Mouse (Mus musculus) heart, adult 2 months (tissue): Measurements from ENCODE around the gene Nr1i3. TPM values are rescaled to one million over a fixed set of nuclear protein-coding genes. Genes with fewer than 3 reads are reported as not detected.
A peak's percentile ranks its signal among the peaks of the same experiment; 100 is the strongest.

Experiments
- DNase-seq, 2 experiments: peaks; one replicate each; pipeline ENCODE4 v3.0.0; 2021
- H3K27ac ChIP-seq: fragments of 200-600 bp; 2 replicates; pipeline ENCODE4 v1.8.1; 2022
- H3K27me3 ChIP-seq: fragments of 200-500 bp; 2 replicates; pipeline ENCODE4 v1.6.1; 2012; ENCODE audit warnings: mild to moderate bottlenecking, low read length, inconsistent platforms, mixed read lengths; ENCODE audit not compliant: control insufficient read depth, insufficient read depth
- H3K36me3 ChIP-seq: fragments of 200-500 bp; 2 replicates; pipeline ENCODE4 v1.6.1; 2012; ENCODE audit warnings: low read length, inconsistent platforms; ENCODE audit not compliant: control insufficient read depth, insufficient read depth
- H3K4me1 ChIP-seq: fragments of 200-500 bp; 2 replicates; pipeline ENCODE4 v1.6.1; 2011; ENCODE audit warnings: low read length; ENCODE audit not compliant: control insufficient read depth, insufficient read depth
- H3K4me3 ChIP-seq: fragments of 200-600 bp; 2 replicates; pipeline ENCODE4 v1.8.1; 2022
- H3K79me2 ChIP-seq: fragments of 200-500 bp; replicated peaks from 2 replicates; pipeline ENCODE4 v1.6.1; 2012; ENCODE audit warnings: mild to moderate bottlenecking, inconsistent platforms, low read length, moderate library complexity, mixed read lengths; ENCODE audit not compliant: control insufficient read depth, insufficient read depth
- H3K9ac ChIP-seq: fragments of 200-500 bp; 2 replicates; pipeline ENCODE4 v1.6.1; 2012; ENCODE audit warnings: low read depth, mild to moderate bottlenecking, control low read depth, inconsistent platforms, low read length, mixed read lengths
- CTCF ChIP-seq: fragments of 200-600 bp; IDR thresholded peaks from 2 replicates; pipeline ENCODE4 v1.8.1; 2022; ENCODE audit warnings: antibody characterized with exemption, mild to moderate bottlenecking, moderate library complexity
- EP300 ChIP-seq: fragments of 200-500 bp; IDR thresholded peaks from 2 replicates; pipeline ENCODE4 v1.6.1; 2011; ENCODE audit warnings: low read depth, low read length, control low read depth; ENCODE audit not compliant: insufficient read depth
- POLR2A ChIP-seq: fragments of 200-500 bp; IDR thresholded peaks from 2 replicates; pipeline ENCODE4 v1.6.1; 2011; ENCODE audit warnings: mild to moderate bottlenecking, low read depth, low read length, control low read depth; ENCODE audit not compliant: insufficient read depth
- WGBS: fragments of 180-500 bp; shearing (Covaris S2); methylation state at CpG from one replicate; pipeline ENCODE4 v1.1.7; 2018; 5-methylcytosine and 5-hydroxymethylcytosine counted together
- intact Hi-C: fragments of 180-260 bp; cut with DNase I; formaldehyde crosslinking; loops from one replicate; pipeline ENCODE4 v1.15.1; 2025
- polyA plus RNA-seq: library from polyadenylated mRNA; depleted of rRNA; stranded (reverse); fragments of >200 nt; gene quantifications from 2 replicates; pipeline ENCODE4 v1.2.3, GENCODE M21; 2012
- total RNA-seq, 2 experiments: library from RNA; stranded (reverse); gene quantifications; 2 replicates each; pipeline ENCODE4 v1.2.3; 2021

Nr1i3 gene
- total and polyA plus RNA-seq, 3 experiments, result not detected

DNA sequence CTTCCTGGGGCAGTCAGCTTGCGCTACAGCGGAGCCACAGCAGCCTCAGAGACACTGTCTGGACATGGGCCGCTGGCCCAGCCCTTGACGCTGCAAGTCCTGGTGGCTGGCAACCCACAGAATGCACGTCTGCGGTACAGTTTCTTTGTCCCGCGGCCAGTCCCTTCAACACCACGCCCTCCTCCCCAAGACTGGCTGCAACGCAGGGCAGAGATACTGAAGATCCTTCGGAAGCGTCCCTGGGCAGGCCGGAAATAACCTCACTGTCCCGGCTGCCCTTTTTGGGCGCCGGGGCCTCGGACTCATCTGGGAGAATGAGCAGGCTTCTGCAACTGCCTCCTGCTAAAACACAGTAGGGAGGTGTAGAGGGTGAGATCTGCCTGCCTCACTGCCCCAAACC lies 45.2 kb downstream of the Nr1i3 start:
- Histone ChIP-seq H3K36me3 (peaks cover 4% of the 10 kb centered on the region; the same call in 1 of the 2 replicates), H3K27me3 (no peaks in the 10 kb centered on the region), H3K27ac (0 out of 2 replicates have a peak overlapping the region, but pooled peaks have one; percentile 9), H3K79me2 (no peaks in the 10 kb centered on the region), H3K4me3 (no peak overlapping the region; the same call in 1 of the 2 replicates), H3K4me1 (peaks cover 8% of the 10 kb centered on the region), H3K9ac (no peak overlapping the region)
- WGBS, result 59% methylated on average over 17 of the region's 17 CpGs
- no peak for DNase-seq
- TF ChIP-seq EP300 (no peak), CTCF (no peak), POLR2A (no peak)
- intact Hi-C loops, result no loop called here

- intact Hi-C loops, result no loop called here
- Histone ChIP-seq H3K4me3 (no peak overlapping the region), H3K79me2 (no peaks in the 10 kb centered on the region), H3K9ac (no peak overlapping the region), H3K36me3 (peaks cover 4% of the 10 kb centered on the region; the same call in 1 of the 2 replicates), H3K27ac (no peak overlapping the region), H3K4me1 (peaks cover 8% of the 10 kb centered on the region), H3K27me3 (no peaks in the 10 kb centered on the region)
- no peak for DNase-seq
- WGBS, result 61% methylated on average over 3 of the region's 3 CpGs
- TF ChIP-seq POLR2A (no peak), EP300 (no peak), CTCF (no peak)
Measured at GRCm38 (mm10) chr1:171260316-171260715, 46.5 kb downstream of the Nr1i3 start.

GRCm38 (mm10) chr1:171262594-171263130 lies 48.9 kb downstream of the Nr1i3 start:
- no peaks in the 10 kb centered on the region for H3K27me3 ChIP-seq
- 0% methylated on average over 8 of the region's 8 CpGs for WGBS
- H3K4me3 ChIP-seq, result peak overlapping the region; percentile 31; the same call in 1 of the 2 replicates
- H3K9ac ChIP-seq, result peak overlapping the region; percentile 51
- no peaks in the 10 kb centered on the region for H3K79me2 ChIP-seq
- peaks cover 4% of the 10 kb centered on the region; the same call in 1 of the 2 replicates for H3K36me3 ChIP-seq
- intact Hi-C loops, result no loop called here
- H3K4me1 ChIP-seq, result peaks cover 6% of the 10 kb centered on the region
- TF ChIP-seq EP300, result 0 out of 2 replicates have a peak, but pooled peaks have one; percentile 20
- 0 out of 2 replicates have a peak, but pooled peaks have one; percentile 25 for TF ChIP-seq POLR2A
- TF ChIP-seq CTCF, result no peak
- peak; percentile 71 to 79 for DNase-seq
- H3K27ac ChIP-seq, result peak overlapping the region; percentile 76

DNA sequence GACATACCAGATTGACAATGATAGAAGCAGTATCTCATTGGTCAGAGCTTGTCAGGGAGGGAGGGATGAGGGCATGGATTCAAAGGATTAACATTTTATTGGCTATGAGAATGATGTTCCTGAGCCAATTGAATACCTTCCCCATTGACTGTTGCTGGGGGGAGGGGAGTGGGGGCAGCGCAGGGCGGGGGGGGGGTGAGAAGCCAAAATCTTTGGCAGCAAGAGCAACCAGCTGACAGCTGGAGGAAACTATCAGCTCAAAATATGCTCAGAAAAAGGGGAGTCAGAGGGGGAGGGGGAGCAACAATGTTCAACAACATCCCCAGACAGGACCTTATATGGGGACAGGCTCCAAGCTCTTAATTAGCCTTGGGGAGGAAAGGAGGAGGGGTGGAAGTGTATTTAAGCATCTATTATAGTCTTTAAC lies 49.4 kb downstream of the Nr1i3 start:
- TF ChIP-seq POLR2A, result no peak
- TF ChIP-seq EP300, result no peak
- no peak for TF ChIP-seq CTCF
- intact Hi-C loops, result no loop called here
- peaks cover 6% of the 10 kb centered on the region for H3K4me1 ChIP-seq
- no peaks in the 10 kb centered on the region for H3K79me2 ChIP-seq
- DNase-seq, result no peak
- H3K9ac ChIP-seq, result no peak overlapping the region
- H3K27ac ChIP-seq, result peak overlapping the region; percentile 76
- WGBS, result 0% methylated on average over 2 of the region's 2 CpGs
- H3K36me3 ChIP-seq, result peaks cover 4% of the 10 kb centered on the region; the same call in 1 of the 2 replicates
- H3K4me3 ChIP-seq, result no peak overlapping the region
- H3K27me3 ChIP-seq, result no peaks in the 10 kb centered on the region

DNA sequence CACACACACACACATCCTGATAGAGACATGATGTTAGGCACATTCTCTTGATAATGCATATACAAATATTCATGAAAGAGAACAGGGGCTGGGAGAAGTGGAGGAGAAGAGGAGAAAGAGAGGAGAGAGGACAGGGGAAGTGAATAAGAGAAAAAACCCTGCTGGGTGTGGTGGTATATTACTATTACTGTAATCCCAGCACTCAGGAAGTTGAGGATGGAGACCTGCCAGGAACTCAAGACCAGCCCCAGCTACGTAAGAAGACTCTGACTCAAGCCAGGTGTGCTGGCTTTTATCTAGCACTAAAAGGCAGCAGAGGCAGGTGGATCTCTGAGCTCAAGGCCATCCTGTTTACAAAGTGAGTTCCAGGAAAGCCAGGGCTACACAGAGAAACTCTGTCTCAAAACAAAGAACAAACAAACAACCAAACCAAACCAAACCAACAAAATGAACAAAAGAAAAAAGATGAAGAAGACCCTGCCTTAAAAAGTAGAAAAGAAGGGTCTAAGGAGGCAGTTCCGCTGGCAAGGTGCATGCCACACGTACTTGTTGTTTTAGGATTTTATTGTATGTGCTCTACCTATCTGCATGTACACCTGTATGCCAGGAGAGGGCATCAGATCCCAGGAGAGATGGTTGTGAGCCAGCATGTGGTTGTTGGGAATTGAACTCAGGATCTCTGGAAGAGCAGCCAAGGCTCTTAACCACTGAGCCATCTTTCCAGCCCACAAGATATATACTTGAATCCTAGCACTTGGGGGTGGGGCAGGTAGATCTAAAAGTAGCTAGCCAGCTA lies 50.1 kb downstream of the Nr1i3 start:
- intact Hi-C loops, result no loop called here
- no peak overlapping the region for H3K9ac ChIP-seq

More for the DNA sequence above, 50.1 kb downstream of the Nr1i3 start:
- DNase-seq, result no peak
- Histone ChIP-seq H3K27ac (peak overlapping the region; percentile 76), H3K79me2 (no peaks in the 10 kb centered on the region), H3K27me3 (no peaks in the 10 kb centered on the region), H3K36me3 (peaks cover 4% of the 10 kb centered on the region; the same call in 1 of the 2 replicates), H3K4me3 (no peak overlapping the region), H3K4me1 (peaks cover 6% of the 10 kb centered on the region)
- WGBS, result 71% methylated on average over 3 of the region's 3 CpGs
- TF ChIP-seq POLR2A (no peak), CTCF (peak; percentile 27)
